Mouse (Mus musculus) neutrophil, adult 5-6 weeks (primary cell): ENCODE results near the gene Als2cl. TPM values are rescaled to one million over a fixed set of nuclear protein-coding genes. Genes with fewer than 3 reads are reported as not detected.

ENCODE experiments used
- ATAC-seq: fragments of 151-379, 151-347 bp; 2 replicates; pipeline ENCODE4 v1.8.0; 2017; ENCODE audit warnings: mild to moderate bottlenecking, moderate TSS enrichment; ENCODE audit not compliant: insufficient number of reproducible peaks, poor library complexity, low FRiP score, severe bottlenecking; ENCODE audit errors: extremely low read depth
- total RNA-seq: library from RNA; stranded (forward); fragments of 200-1000 nt; gene quantifications from 2 replicates; pipeline ENCODE4 v1.2.3, GENCODE M21; 2017

Als2cl gene
- total RNA-seq, 1 experiment from 2014 or later: 16.4 TPM

DNA sequence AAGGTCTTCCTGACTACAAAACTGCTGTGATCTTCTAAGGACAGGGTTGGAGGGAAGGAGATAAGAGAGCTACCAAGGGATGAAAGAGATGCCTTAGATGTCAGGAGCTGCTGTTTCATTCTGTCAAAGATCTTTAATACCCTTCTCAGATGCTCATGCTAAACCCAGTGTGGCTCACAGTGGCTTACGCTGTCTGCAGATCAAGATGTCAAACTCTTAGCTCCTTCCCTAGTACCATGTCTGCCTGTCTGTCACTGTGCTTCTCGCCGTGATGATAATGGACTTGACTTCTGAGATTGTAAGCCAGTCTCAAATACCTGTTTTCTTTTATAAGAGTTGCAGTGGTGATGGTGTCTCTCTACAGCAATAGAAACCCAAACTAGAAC, 29.0 kb downstream of the Als2cl start:
- no peak for ATAC-seq

DNA sequence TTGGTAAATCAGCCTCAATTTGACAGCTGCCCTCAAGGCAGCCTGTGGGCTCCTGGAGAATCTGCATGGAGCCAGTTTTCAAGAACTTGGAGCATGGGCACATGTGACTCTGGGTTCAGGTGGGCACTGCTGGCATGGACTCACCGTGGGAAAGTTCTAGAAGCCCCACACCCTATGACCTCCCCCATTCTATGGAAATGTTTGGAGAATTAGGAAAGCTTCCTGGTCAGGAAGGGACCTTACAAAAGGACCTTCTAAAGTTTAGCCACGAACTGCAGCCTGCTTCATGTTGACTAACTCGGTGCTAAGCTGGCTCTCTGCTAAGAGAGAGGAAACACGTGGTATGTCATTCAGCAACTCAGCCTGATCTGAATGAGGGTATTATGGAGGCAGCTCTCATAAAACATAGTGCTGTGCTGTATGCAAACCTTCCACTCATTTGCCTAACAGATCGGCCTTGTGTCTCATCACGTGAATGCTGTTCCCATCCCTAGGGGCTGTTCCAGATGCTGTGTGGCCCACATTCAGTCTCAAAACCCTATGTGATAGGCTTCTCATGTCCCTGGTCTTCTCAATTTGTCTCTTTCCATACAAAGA, 29.8 kb downstream of the Als2cl start:
- no peak for ATAC-seq

DNA sequence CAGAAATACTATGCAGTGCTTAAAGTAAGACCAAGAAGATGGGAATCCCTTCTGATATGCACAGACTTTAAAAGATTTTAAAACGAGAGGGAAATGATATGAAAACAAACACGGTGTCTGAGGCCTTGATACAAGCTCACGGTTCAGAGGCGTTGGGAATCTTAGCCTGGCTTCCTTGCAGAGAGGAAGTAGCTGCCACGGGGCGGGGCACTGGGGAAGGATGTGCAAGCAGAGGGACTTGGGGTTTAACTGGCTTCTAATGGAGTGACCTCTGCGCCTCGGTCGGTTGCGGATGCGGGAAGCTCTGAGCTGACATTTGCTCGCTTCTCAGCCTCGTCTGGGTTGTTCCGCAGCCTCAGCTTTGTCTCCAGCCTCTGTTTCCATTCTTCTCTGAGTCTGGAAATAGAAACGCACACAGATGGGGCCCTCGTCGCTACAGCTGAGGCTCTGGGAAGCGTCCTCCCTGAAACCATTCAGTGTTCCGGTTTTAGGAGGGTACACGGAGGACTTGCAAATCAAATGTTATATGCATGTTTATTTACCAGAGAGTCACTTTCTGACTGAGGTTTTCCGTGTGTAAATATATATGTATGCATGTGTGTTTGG, 35.1 kb downstream of the Als2cl start:
- no peak for ATAC-seq

DNA sequence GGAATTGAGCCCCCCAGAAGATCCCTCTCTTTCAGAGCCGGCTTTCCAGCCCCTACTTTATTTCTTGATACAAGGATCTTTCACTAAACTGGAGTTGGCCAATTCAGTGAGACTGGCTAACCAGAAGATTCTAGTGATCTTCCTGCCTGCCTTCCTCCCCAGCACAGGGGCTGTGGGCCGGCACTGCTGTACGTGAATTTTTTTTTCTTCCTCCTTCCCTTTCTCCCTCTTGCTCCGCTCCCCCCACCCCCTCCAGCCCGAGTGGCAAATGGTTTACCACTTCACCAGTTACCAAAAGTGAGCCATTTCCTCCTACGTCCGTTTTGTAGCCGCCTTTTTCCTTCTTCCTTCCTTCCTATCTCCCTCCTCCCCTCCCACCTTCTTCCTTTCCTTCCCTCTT, 35.8 kb downstream of the Als2cl start:
- ATAC-seq: no peak

DNA sequence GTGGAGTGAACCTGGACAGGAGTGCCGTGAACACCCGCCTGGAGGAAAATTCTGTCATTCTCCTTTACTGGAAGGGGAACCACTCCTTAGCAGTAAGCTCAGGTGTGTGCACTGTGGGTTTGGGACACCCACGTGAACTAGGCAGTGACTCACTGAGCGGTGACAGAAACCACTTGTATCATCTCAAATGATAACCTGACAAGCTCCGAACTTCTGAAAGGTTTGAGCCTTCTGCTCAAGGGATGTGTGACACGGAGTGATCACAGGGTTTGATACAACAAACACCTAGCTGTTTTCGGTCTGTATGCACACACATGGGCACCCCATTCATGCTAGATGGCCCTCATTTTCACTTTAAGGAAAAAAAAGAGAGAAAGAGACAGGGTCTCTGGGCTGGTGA, 37.1 kb downstream of the Als2cl start, which contains the start of gene Fam240a:
TSS of gene Fam240a (minus strand) at position 76 of the 400 bp plus-strand sequence.
- no peak for ATAC-seq

DNA sequence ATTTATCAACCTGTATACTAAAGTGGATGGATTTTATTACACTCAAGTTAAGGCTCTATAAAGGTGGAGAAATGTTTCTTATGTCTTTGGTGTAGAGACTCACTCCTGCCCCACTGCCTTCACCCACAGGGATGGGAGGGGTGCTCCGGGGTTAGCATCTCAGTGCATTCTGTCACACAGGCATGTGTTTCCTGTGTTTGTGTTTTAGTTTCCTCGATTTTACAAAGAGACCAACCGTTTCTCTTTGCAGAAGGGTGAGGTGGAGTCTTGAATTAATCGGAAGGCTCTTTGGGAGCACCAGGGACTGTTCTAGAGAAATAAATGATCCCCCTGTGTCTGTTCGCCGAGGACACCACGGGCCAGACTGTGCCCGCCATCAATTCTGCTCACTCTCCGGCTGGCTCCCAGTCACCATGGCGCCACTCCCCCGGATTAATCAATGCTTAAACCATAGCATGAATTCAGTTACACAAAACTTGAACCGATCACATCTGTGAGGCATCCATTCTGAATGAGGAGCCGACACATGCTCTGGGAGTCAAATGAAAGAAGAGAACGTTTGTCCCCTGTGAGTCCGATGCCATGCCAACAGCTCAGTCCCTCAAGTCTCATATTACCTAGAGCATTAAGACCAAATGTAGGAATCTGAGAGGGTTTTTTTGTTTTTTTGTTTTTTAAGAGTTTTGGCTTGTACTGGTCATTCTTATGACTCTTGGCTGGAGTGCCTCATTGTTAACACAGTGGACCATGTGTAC, 41.2 kb downstream of the Als2cl start:
- ATAC-seq: no peak

DNA sequence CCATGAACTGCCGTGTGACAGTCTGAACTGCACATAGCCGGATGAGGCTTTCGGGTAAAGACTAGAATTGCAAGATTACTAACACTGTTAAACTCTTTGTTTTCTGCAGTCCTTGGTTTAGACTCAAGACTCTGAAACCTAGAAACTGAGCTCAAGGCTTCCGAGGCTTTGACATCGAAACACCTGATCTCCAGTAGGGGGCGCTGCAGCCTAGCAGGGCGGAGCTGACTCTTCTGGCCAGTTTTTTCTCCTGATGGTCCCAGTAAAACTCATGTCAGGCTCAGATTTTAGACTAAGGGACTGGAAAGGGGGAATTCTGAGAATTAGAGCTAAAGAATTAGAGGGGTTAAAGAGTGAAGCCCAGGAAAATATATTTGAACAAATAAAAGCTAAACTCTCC, 43.1 kb downstream of the Als2cl start:
- ATAC-seq: no peak

DNA sequence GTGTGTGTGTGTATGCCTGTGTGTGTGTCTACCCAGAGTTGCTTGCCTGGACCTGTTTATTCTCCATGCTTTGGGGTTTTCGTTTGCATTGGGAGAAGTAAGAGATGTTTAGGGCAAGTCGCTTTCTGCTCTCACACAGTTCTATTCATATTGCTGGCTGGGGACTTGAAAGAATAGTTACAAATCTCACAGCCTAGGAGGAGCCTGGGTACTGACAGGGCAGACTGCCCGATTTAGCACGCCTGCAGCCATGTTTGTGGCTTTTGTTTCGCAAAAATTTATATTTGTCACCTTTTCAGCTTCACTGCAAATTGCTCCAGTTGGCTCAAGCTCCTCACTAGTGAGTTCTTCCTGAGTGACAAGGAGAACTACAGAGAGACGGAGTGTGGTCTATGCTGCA, 51.9 kb downstream of the Als2cl start:
- no peak for ATAC-seq

DNA sequence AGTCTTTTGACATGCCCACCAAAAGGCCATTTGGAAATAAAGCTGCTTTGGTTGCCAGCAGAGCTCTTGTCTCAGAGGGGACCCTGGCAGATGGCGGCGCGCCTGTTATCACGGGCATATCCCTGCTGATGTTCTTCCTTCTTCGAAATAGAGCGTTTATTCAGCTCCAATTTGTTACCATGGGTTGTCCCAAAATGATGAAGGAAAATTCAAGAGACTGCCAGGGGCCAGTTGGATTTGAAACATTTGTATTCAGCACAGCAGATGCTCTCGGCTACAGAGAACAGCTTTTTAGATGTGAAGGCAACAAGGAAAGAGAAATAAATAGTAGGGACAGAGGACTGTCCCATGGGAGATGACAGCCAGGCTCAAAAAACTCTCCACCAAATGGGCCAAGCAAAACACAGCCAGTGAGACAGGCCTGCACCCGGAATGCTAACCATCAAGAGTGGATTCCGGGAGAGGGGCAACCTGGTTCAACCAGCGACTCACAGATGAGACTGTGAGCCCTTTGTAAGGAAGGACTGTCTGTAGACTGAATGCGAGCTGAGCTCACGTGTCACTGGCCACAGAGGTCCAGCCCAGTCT, 54.3 kb downstream of the Als2cl start:
- ATAC-seq: no peak

DNA sequence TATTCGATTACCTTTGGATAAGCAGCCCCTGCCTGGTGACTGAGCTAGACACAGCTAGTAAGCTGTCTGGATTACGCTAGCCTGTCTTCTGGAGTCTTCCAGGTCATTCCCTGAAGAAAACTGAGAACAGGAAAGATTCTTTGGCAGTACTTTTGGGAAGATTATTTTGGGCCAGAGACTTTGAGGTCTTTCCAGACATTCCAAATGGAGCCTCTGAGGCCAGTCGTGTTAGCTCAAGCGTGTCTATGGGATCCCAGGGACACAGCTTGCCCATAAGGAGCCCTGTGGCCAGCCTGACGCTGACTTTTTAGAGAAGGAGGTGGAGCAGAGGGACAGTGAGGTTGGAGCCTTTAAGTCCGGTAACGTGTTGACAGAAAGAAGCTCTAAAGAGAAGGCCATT, 56.3 kb downstream of the Als2cl start:
- no peak for ATAC-seq

DNA sequence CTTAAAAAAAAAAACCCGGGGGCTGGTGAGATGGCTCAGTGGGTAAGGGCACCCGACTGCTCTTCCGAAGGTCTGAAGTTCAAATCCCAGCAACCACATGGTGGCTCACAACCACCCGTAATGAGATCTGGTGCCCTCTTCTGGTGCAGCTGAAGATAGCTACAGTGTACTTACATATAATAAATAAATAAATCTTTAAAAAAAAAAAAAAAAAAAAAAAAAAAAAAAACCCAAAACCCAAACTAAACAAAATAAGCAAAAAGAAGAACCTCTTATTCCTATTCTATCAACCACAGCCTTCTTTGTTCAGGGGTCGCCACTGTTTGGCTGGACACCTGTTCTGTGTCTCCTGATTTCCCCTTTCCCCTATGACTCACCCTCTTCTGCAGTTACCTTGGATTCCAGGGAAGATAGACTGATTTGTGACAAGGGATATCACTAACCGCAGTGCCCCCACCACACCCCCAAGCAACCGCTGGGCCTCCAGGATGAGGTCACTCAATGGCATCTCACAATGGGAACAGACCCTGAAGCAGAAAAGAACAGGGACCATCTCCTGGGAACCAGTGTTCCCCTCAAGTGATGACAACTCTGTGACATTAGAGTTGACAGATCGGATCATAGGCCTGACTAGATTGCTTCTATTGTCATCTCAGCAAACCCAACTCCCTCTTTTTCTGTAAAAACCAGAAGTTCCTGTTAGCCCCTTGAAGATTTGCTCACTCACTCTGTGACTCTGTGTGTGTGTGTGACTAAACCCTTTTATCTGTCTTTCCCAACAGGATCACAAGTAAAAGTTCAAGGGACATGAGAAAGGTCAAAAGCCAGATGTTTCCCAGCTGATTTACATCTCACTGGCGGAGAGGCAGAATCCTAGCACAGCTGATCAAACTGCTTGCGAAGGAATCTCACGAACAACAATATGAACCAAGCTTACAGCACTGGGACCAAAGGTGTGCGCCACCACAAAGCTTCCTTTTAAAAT, 58.1 kb downstream of the Als2cl start:
- no peak for ATAC-seq

DNA sequence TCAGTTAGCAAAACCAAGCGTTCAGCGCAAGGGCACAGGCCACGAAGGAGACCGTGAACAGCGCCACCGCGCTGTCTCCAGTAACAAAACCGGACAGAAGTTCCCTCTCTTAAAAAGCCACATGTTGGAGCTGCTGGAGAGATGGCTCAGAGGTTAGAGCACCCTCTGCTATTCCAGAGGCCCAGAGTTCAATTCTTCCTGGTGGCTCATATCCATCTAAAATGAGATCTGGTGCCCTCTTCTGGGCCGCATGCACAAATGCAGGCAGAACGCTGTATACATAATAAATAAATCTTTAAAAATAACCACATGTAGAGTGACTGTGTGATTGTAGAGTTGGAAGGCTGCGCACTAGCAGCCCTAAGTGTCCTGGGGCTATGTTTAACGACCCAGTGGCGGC, 64.6 kb downstream of the Als2cl start:
- no peak for ATAC-seq

DNA sequence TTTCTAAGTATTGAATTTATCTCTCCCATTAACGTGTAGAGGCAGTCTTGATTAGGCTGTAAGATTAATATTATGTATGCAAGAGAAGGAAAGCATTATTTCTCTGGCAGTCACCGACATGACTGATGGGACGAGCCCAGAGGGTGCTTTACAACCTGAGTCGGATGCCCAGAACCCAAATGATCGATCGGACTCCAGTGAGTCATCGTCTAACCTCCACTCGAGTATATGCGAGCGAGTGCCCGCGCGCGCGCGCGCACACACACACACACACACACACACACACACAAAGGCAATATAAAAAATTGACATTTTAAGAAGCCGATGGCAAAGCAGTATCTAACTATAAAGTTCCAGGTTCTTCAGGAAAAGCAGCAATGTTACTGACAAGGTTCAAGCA, 65.7 kb downstream of the Als2cl start:
- no peak for ATAC-seq

DNA sequence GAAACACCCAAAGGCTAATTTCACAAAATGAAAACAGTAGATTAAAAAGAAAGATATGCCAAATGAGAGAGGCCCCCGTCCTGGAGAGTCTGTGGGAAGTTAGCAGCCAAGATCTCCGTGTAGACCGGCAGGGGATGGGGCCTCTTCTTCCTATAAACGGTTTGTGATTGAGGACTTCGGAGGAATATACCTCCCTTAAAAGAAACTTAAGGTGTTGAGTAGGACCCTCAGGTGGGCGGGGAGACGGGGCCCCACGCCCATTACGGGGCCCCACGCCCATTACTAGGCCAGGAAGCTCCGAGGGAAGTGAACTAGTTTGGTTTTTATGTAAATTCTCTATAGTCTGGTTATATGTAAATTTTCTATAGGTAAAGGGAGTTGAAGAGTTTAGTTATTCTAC, 66.3 kb downstream of the Als2cl start, which contains the start of gene Tdgf1:
TSS of gene Tdgf1 (minus strand) at position 233 of the 400 bp plus-strand sequence.
- no peak for ATAC-seq

DNA sequence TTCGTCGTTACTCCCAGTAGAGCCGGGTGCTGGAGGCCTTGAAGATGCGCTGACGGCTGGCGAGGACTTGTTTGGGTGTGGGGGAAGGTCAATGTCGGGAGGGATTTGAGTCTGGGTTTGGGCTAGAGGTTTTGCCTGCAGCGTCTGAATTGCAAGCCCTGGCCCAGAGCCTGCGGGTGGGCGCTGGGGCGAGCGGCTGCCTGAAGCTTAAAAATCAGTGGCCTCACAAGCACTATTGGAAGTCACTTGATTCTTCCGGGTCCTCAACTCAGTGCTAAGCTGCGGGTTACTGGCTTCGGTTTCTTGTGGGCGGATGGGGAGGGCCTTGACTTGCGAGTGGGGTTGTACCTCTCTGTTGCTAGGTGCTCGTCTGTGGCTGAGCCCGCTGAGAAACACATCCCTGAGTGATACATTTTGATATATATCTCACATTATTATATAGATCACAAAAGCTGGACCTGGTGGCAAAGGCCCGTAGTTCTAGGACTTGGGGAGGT, 66.9 kb downstream of the Als2cl start:
- peak; percentile 33; the same call in 1 of the 2 replicates for ATAC-seq

DNA sequence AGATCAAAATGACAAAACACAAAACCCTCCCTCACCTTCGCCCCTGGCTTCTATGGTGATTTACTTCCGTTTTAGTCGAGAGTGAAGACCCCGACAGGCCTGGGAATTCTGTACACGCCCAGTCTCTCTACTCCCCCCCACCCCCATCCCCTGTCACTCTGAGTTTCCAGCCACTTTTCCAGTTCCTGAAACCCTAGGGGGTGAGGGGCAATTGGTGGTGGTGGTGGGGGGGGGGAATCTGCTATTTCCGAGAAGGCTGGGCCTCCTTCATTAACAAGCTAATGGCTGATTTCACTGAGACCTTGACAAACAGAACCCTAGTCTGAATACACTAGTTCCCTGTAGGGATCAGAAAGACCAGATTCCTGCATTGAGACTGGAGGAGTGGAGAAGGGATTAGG, 67.6 kb downstream of the Als2cl start:
- ATAC-seq: no peak

DNA sequence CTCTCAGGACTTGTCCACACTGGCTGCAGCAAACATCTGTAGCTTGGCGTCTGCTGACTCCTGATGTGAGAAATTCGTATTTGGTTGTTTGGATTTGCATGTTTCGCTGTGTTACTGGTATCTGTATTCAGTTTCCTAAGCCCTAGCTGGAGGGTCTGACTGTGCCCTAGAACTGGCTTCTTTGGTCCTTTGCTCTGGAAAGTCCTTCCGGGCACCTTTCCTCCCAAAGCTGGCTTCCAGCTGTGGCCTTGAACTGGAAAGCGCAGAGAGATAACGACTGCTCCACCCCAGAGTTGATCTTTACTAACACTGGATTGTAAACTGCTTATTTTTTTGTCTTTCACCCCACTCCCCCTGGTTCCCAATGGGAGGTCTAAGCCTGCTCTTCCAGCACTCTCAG, 68.2 kb downstream of the Als2cl start:
- no peak for ATAC-seq

DNA sequence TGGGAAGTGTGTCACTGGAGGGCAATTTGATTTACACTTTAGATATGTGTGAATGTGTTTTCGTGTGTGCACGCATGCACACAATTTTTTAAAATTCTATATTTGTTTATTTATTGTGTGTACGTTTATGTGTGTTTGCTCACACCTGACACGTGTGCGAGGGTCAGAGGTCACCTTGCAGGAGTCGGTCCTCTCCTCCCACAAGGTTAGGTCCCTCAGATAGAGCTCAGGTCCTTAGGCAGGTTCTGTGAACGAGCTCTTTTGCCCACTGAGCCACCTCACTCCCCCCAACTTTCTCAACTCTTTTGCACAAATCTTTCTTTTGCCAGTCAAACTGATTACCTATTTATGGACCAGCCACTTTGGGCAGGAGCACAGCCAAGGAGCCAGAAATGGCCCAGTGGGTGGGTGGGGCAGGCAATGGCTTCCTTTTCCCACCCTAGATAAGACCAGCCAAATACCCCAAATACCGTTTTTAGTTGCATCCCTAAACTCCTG, 69.2 kb downstream of the Als2cl start:
- ATAC-seq: no peak
